Mouse (Mus musculus): ENCODE results near the gene Ttc28. TPM values are rescaled to one million over a fixed set of nuclear protein-coding genes. Genes with fewer than 3 reads are reported as not detected.

Ttc28 gene
- polyA plus RNA-seq, 1 experiment from 2014 or later = 13.0 TPM

- no peak overlapping the region for H3K9ac ChIP-seq (ENCODE audit: low read length)
- no peak overlapping the region for H3K4me2 ChIP-seq (ENCODE audit: low read length)
- H3K4me1 ChIP-seq (replicated peaks; ENCODE audit: control insufficient read depth, insufficient read depth, low read length) = no peaks in the 10 kb centered on the region
- ATAC-seq (replicated peaks; ENCODE audit: low FRiP score, low TSS enrichment, low read depth) (no peak), DNase-seq (ENCODE audit: low spot score) (no peak)
- H3K27me3 ChIP-seq (replicated peaks; ENCODE audit: control insufficient read depth, insufficient read depth, low read length) = no peaks in the 10 kb centered on the region
- no peak overlapping the region for H3K4me3 ChIP-seq (ENCODE audit: low read depth, low read length)
- no peak overlapping the region for H3K27ac ChIP-seq (ENCODE audit: low read depth)
- 88% methylated on average over 6 of the region's 6 CpGs for WGBS
- H3K36me3 ChIP-seq (ENCODE audit: control insufficient read depth, insufficient read depth, low read length) = no peaks in the 10 kb centered on the region
- H3K9me3 ChIP-seq (ENCODE audit: control insufficient read depth, low read length) = 0 out of 2 replicates have a peak, but pooled peaks cover 6% of the 10 kb centered on the region
These were observed 435.5 kb downstream of the Ttc28 start for GRCm38 (mm10) chr5:111315061-111315460.

GRCm38 (mm10) chr5:111317526-111317925 is 437.9 kb downstream of the Ttc28 start:
- 60% methylated on average over 3 of the region's 3 CpGs for WGBS
- no peak overlapping the region for H3K4me2 ChIP-seq (ENCODE audit: low read length)
- ATAC-seq (replicated peaks; ENCODE audit: low FRiP score, low TSS enrichment, low read depth) (no peak), DNase-seq (ENCODE audit: low spot score) (no peak)
- H3K36me3 ChIP-seq (ENCODE audit: control insufficient read depth, insufficient read depth, low read length) = no peaks in the 10 kb centered on the region
- H3K9me3 ChIP-seq (ENCODE audit: control insufficient read depth, low read length) = 0 out of 2 replicates have a peak, but pooled peaks cover 6% of the 10 kb centered on the region
- no peak overlapping the region for H3K27ac ChIP-seq (ENCODE audit: low read depth)
- no peak overlapping the region for H3K4me3 ChIP-seq (ENCODE audit: low read depth, low read length)
- no peaks in the 10 kb centered on the region for H3K4me1 ChIP-seq (replicated peaks; ENCODE audit: control insufficient read depth, insufficient read depth, low read length)
- no peaks in the 10 kb centered on the region for H3K27me3 ChIP-seq (replicated peaks; ENCODE audit: control insufficient read depth, insufficient read depth, low read length)
- no peak overlapping the region for H3K9ac ChIP-seq (ENCODE audit: low read length)

DNA sequence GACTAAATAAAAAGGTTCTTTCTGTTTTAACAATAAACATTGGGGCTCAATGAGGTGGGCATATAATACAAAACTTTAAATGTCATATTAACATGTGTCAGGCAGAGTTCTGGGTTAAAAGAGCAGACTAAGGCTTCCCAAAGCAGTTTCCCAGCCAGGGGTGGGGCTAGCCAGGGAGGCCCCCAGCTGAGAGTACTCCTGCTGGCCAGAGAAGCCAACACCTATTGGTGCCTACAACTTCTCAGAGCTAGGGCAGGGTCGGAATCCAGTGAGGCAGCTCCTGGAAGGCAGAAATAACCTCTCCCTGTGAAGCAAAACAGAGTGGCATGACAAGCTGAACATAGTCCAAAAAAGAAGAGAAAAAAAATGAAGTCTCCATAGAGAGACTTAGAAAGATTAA is 439.3 kb downstream of the Ttc28 start:
- no peak for ATAC-seq (replicated peaks; ENCODE audit: low FRiP score, low TSS enrichment, low read depth)
- Histone ChIP-seq H3K36me3 (ENCODE audit: control insufficient read depth, insufficient read depth, low read length) (no peaks in the 10 kb centered on the region), H3K27ac (ENCODE audit: low read depth) (no peak overlapping the region), H3K4me2 (ENCODE audit: low read length) (no peak overlapping the region), H3K9ac (ENCODE audit: low read length) (no peak overlapping the region), H3K9me3 (ENCODE audit: control insufficient read depth, low read length) (0 out of 2 replicates have a peak, but pooled peaks cover under 1% of the 10 kb centered on the region), H3K27me3 (replicated peaks; ENCODE audit: control insufficient read depth, insufficient read depth, low read length) (no peaks in the 10 kb centered on the region), H3K4me1 (replicated peaks; ENCODE audit: control insufficient read depth, insufficient read depth, low read length) (no peaks in the 10 kb centered on the region), H3K4me3 (ENCODE audit: low read depth, low read length) (no peak overlapping the region)
- no peak for DNase-seq (ENCODE audit: low spot score)
- 28% methylated on average over 1 of the region's 1 CpGs for WGBS

- H3K27ac ChIP-seq (ENCODE audit: low read depth) = no peak overlapping the region
- no peaks in the 10 kb centered on the region for H3K9me3 ChIP-seq (ENCODE audit: control insufficient read depth, low read length)
- no peak overlapping the region for H3K4me2 ChIP-seq (ENCODE audit: low read length)
- no peak overlapping the region for H3K9ac ChIP-seq (ENCODE audit: low read length)
- H3K4me1 ChIP-seq (replicated peaks; ENCODE audit: control insufficient read depth, insufficient read depth, low read length) = no peaks in the 10 kb centered on the region
- WGBS = 13% methylated on average over 1 of the region's 1 CpGs
- no peaks in the 10 kb centered on the region for H3K36me3 ChIP-seq (ENCODE audit: control insufficient read depth, insufficient read depth, low read length)
- H3K4me3 ChIP-seq (ENCODE audit: low read depth, low read length) = no peak overlapping the region
- no peaks in the 10 kb centered on the region for H3K27me3 ChIP-seq (replicated peaks; ENCODE audit: control insufficient read depth, insufficient read depth, low read length)
- ATAC-seq (replicated peaks; ENCODE audit: low FRiP score, low TSS enrichment, low read depth) (no peak), DNase-seq (ENCODE audit: low spot score) (no peak)
These were observed 446.2 kb downstream of the Ttc28 start for GRCm38 (mm10) chr5:111325813-111326212.

GRCm38 (mm10) chr5:111327420-111327819 is 447.8 kb downstream of the Ttc28 start:
- 73% methylated on average over 7 of the region's 7 CpGs for WGBS
- Histone ChIP-seq H3K9me3 (ENCODE audit: control insufficient read depth, low read length) (no peaks in the 10 kb centered on the region), H3K9ac (ENCODE audit: low read length) (no peak overlapping the region), H3K36me3 (ENCODE audit: control insufficient read depth, insufficient read depth, low read length) (no peaks in the 10 kb centered on the region), H3K4me1 (replicated peaks; ENCODE audit: control insufficient read depth, insufficient read depth, low read length) (peaks cover 11% of the 10 kb centered on the region), H3K27me3 (replicated peaks; ENCODE audit: control insufficient read depth, insufficient read depth, low read length) (no peaks in the 10 kb centered on the region), H3K4me2 (ENCODE audit: low read length) (no peak overlapping the region), H3K27ac (ENCODE audit: low read depth) (no peak overlapping the region), H3K4me3 (ENCODE audit: low read depth, low read length) (no peak overlapping the region)
- ATAC-seq (replicated peaks; ENCODE audit: low FRiP score, low TSS enrichment, low read depth) = no peak
- DNase-seq (ENCODE audit: low spot score) = no peak

DNA sequence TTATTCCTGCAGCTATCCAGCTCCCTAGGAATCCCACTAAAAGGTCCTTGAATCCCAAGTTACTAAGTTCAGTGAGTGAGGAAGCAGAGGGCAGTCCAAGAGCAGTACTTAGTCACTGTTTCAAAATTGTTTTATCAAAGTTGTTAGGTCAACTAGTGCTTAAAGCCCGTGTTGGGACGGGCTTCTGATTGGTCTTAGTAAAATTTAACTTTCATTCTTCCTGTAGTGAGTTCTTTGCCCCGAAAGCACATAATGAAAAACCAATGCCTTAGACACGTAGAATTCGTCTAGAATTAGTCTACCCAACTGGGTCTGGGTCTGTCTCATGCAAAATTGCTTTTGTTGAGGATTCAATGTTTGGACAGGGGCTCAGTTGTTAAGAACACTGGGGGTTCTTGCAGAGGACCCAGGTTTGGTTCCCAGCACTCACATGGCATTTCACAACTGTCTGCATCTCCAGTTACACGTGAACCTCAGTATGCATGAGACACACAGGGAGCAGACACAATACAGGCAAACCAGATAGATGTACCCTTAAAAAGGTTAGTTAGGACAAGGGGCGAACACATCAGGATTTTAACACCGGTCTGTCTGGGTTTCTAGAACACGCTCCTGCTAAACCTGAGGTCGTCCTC is 450.3 kb downstream of the Ttc28 start:
- H3K27me3 ChIP-seq (replicated peaks; ENCODE audit: control insufficient read depth, insufficient read depth, low read length) = no peaks in the 10 kb centered on the region
- DNase-seq (ENCODE audit: low spot score) (no peak), ATAC-seq (replicated peaks; ENCODE audit: low FRiP score, low TSS enrichment, low read depth) (peak; percentile 17)
- H3K4me2 ChIP-seq (ENCODE audit: low read length) = peak overlapping the region; percentile 72
- H3K27ac ChIP-seq (ENCODE audit: low read depth) = peak overlapping the region; percentile 68
- WGBS = 26% methylated on average over 10 of the region's 10 CpGs
- H3K4me1 ChIP-seq (replicated peaks; ENCODE audit: control insufficient read depth, insufficient read depth, low read length) = peaks cover 11% of the 10 kb centered on the region
- H3K9me3 ChIP-seq (ENCODE audit: control insufficient read depth, low read length) = no peaks in the 10 kb centered on the region
- H3K4me3 ChIP-seq (ENCODE audit: low read depth, low read length) = peak overlapping the region; percentile 97
- H3K36me3 ChIP-seq (ENCODE audit: control insufficient read depth, insufficient read depth, low read length) = peaks cover 10% of the 10 kb centered on the region
- peak overlapping the region; percentile 48 for H3K9ac ChIP-seq (ENCODE audit: low read length)

- under 1% methylated on average over 76 of the region's 78 CpGs for WGBS
- Histone ChIP-seq H3K27me3 (replicated peaks; ENCODE audit: control insufficient read depth, insufficient read depth, low read length) (no peaks in the 10 kb centered on the region), H3K36me3 (ENCODE audit: control insufficient read depth, insufficient read depth, low read length) (peaks cover 10% of the 10 kb centered on the region), H3K4me1 (replicated peaks; ENCODE audit: control insufficient read depth, insufficient read depth, low read length) (peaks cover 11% of the 10 kb centered on the region), H3K4me2 (ENCODE audit: low read length) (peak within 1 kb of the TSS; percentile 85), H3K9ac (ENCODE audit: low read length) (peak within 1 kb of the TSS; percentile 91), H3K4me3 (ENCODE audit: low read depth, low read length) (peak within 1 kb of the TSS; percentile 97), H3K9me3 (ENCODE audit: control insufficient read depth, low read length) (no peaks in the 10 kb centered on the region), H3K27ac (ENCODE audit: low read depth) (peak within 1 kb of the TSS; percentile 68)
- DNase-seq (ENCODE audit: low spot score) (peak; percentile 96), ATAC-seq (replicated peaks; ENCODE audit: low FRiP score, low TSS enrichment, low read depth) (peak; percentile 98)
These were observed 451.0 kb downstream of the Ttc28 start, which contains the start of gene Pitpnb for GRCm38 (mm10) chr5:111330417-111331098. TSS of gene Pitpnb (plus strand) at chr5:111330763.

DNA sequence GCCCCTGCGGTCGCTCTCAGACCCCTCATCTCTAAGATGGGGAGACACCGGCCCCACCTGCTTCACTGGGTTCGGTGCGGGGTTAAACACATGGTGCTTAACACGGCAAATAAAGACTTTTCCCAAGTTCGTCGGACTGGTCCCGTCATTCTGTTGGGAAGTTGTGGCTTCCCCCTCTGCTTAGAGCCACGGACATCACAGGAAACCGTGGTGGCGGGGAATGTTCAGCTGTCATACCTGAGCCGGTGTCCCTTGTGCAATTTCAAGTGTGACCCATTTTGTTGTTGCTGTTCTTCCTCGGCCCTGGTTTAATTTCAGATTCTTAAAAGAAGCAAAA is 451.5 kb downstream of the Ttc28 start:
- ATAC-seq (replicated peaks; ENCODE audit: low FRiP score, low TSS enrichment, low read depth) (no peak), DNase-seq (ENCODE audit: low spot score) (no peak)
- under 1% methylated on average over 14 of the region's 14 CpGs for WGBS
- Histone ChIP-seq H3K4me1 (replicated peaks; ENCODE audit: control insufficient read depth, insufficient read depth, low read length) (peaks cover 11% of the 10 kb centered on the region), H3K4me3 (ENCODE audit: low read depth, low read length) (peak overlapping the region; percentile 97), H3K27ac (ENCODE audit: low read depth) (peak overlapping the region; percentile 68; the same call in 1 of the 2 replicates), H3K9me3 (ENCODE audit: control insufficient read depth, low read length) (no peaks in the 10 kb centered on the region), H3K4me2 (ENCODE audit: low read length) (peak overlapping the region; percentile 85), H3K9ac (ENCODE audit: low read length) (peak overlapping the region; percentile 91), H3K36me3 (ENCODE audit: control insufficient read depth, insufficient read depth, low read length) (peaks cover 10% of the 10 kb centered on the region), H3K27me3 (replicated peaks; ENCODE audit: control insufficient read depth, insufficient read depth, low read length) (no peaks in the 10 kb centered on the region)

Measured in intestine, embryonic 14.5 days (tissue).